In the genomic region with DNA sequence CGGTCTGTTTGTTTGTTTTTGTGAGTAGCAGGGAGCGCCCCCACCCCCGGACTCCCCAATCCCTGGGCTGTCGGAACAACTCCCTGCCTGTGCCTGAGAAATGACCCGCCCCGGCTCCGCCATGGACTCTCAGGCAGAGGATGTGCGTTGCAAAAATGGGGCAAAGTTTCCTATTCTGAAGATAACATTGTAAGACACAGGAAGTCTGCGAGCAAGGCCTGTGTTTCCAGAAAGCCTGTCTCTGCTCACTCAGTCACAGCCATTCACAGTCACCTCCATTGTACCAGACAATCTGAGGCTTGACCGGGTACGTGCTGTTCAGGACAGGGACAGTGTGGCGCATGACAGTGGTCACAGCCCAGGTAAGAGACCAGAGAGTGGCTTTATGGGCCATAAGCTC, we compare ENCODE assay signal across 8 mouse cellular contexts. TPM values are rescaled to one million over a fixed set of nuclear protein-coding genes. Genes with fewer than 3 reads are reported as not detected.
DNase-seq lines count a peak whose midpoint lies in the region; ATAC-seq and TF ChIP-seq lines count a peak whose summit lies in the region.

No protein-coding gene starts in this region.

- no peaks in the 10 kb centered on the region for H3K9me3 ChIP-seq in neural tube, embryonic 13.5 days
- no peaks in the 10 kb centered on the region for H3K9me3 ChIP-seq in limb, embryonic 15.5 days
- H3K9me3 ChIP-seq in midbrain, embryonic 14.5 days (ENCODE audit: control insufficient read depth, low read length) = no peaks in the 10 kb centered on the region

- no peak overlapping the region for H3K4me2 ChIP-seq in neural tube, embryonic 13.5 days
- H3K4me2 ChIP-seq in limb, embryonic 15.5 days = no peak overlapping the region
- no peak overlapping the region for H3K4me2 ChIP-seq in midbrain, embryonic 14.5 days (ENCODE audit: low read length)

- ATAC-seq in neural tube, embryonic 13.5 days (ENCODE audit: low read depth) = no peak
- no peak for ATAC-seq in limb, embryonic 15.5 days (ENCODE audit: insufficient number of reproducible peaks, low FRiP score, low TSS enrichment, low read depth)
- ATAC-seq in inflammation-experienced regulatory T-cells, adult 6 months = no peak
- ATAC-seq in midbrain, embryonic 14.5 days (ENCODE audit: low FRiP score, low TSS enrichment) = no peak

- no peaks in the 10 kb centered on the region for H3K27me3 ChIP-seq in neural tube, embryonic 13.5 days
- no peaks in the 10 kb centered on the region for H3K27me3 ChIP-seq in limb, embryonic 15.5 days
- no peaks in the 10 kb centered on the region for H3K27me3 ChIP-seq in thymus, adult 2 months (ENCODE audit: control insufficient read depth, insufficient read depth, low read length)
- no peaks in the 10 kb centered on the region for H3K27me3 ChIP-seq in midbrain, embryonic 14.5 days (ENCODE audit: control insufficient read depth, insufficient read depth, low read length)

- no peaks in the 10 kb centered on the region for H3K36me3 ChIP-seq in neural tube, embryonic 13.5 days
- no peaks in the 10 kb centered on the region for H3K36me3 ChIP-seq in limb, embryonic 15.5 days
- H3K36me3 ChIP-seq in thymus, adult 2 months (ENCODE audit: control insufficient read depth, insufficient read depth, low read length) = no peaks in the 10 kb centered on the region
- H3K36me3 ChIP-seq in midbrain, embryonic 14.5 days (ENCODE audit: control insufficient read depth, insufficient read depth, low read length) = no peaks in the 10 kb centered on the region

- no peak for DNase-seq in neural tube, embryonic 10.5 days (ENCODE audit: extremely low spot score, low spot score)
- peak; percentile 39 to 53 for DNase-seq in heart, postnatal 36 days
- DNase-seq in thymus, adult 2 months = no peak
- no peak for DNase-seq in cerebellum, postnatal 25 days
- DNase-seq in midbrain, embryonic 14.5 days = no peak

- no peak overlapping the region for H3K4me3 ChIP-seq in neural tube, embryonic 13.5 days
- no peak overlapping the region for H3K4me3 ChIP-seq in limb, embryonic 15.5 days
- H3K4me3 ChIP-seq in thymus, adult 2 months (ENCODE audit: control insufficient read depth, insufficient read depth, low read length) = no peak overlapping the region
- no peak overlapping the region for H3K4me3 ChIP-seq in midbrain, embryonic 14.5 days (replicated peaks; ENCODE audit: low read depth, low read length)

- no peak for TF ChIP-seq POLR2A in thymus, adult 2 months (IDR thresholded peaks at IDR 0.05; ENCODE audit: control insufficient read depth, extremely low read depth, insufficient read depth, low read length, poor library complexity)

- peaks cover 79% of the 10 kb centered on the region for H3K4me1 ChIP-seq in neural tube, embryonic 13.5 days (replicated peaks)
- peaks cover 93% of the 10 kb centered on the region for H3K4me1 ChIP-seq in limb, embryonic 15.5 days
- no peaks in the 10 kb centered on the region for H3K4me1 ChIP-seq in thymus, adult 2 months (replicated peaks; ENCODE audit: control insufficient read depth, insufficient read depth, low read length)
- H3K4me1 ChIP-seq in midbrain, embryonic 14.5 days (ENCODE audit: control insufficient read depth, insufficient read depth, low read length) = no peaks in the 10 kb centered on the region

- WGBS in neural tube, embryonic 13.5 days = 67% methylated on average over 12 of the region's 12 CpGs
- 72% methylated on average over 12 of the region's 12 CpGs for WGBS in limb, embryonic 15.5 days
- 90% methylated on average over 12 of the region's 12 CpGs for WGBS in thymus, adult 2 months
- 80% methylated on average over 12 of the region's 12 CpGs for WGBS in midbrain, embryonic 14.5 days

- intact Hi-C loops in heart, postnatal 36 days (cut with DNase I) = no loop called here

- H3K9ac ChIP-seq in neural tube, embryonic 13.5 days = no peak overlapping the region
- no peak overlapping the region for H3K9ac ChIP-seq in limb, embryonic 15.5 days
- no peak overlapping the region for H3K9ac ChIP-seq in midbrain, embryonic 14.5 days (replicated peaks; ENCODE audit: low read length)

- TF ChIP-seq CTCF in thymus, adult 2 months (IDR thresholded peaks at IDR 0.05; ENCODE audit: borderline replicate concordance, control insufficient read depth, extremely low read depth, insufficient read depth, low read length, poor library complexity) = no peak

- peak overlapping the region; percentile 28; the same call in 1 of the 2 replicates for H3K27ac ChIP-seq in neural tube, embryonic 13.5 days (replicated peaks)
- peak overlapping the region; percentile 55 for H3K27ac ChIP-seq in limb, embryonic 15.5 days
- H3K27ac ChIP-seq in thymus, adult 2 months (ENCODE audit: control insufficient read depth, insufficient read depth, low read length) = no peak overlapping the region
- H3K27ac ChIP-seq in midbrain, embryonic 14.5 days (replicated peaks; ENCODE audit: low read depth, low read length) = no peak overlapping the region

RNA-seq across cellular contexts. Expression of gene Smad6, which starts 51.5 kb away (rescaled TPM):
- polyA plus RNA-seq in neural tube, embryonic 13.5 days (2015; fragmentation: Nextera tagmentation; extraction: Ambion mirVana) = 3.8 and 4.1 TPM in 2 replicates
- total RNA-seq in heart, postnatal 36 days (2021) = 10 to 100 TPM; 11.4 to 16.3 TPM
- 7.1 and 9.4 TPM in 2 replicates for polyA plus RNA-seq in limb, embryonic 15.5 days (2015; fragmentation: Nextera tagmentation; extraction: Ambion mirVana)
- not detected for polyA plus RNA-seq in inflammation-experienced regulatory T-cells, adult 6 months (2017; shearing (Covaris generic))
- polyA plus RNA-seq in thymus, adult 2 months (2012; rRNA removed) = 6.5 and 8.0 TPM in 2 replicates
- polyA plus RNA-seq in midbrain, embryonic 14.5 days (2014; fragmentation: Nextera tagmentation; extraction: Ambion mirVana) = 0.67 and 2.0 TPM in 2 replicates

Comparison
In these comparisons a context has a peak if more than half of its experiments do, and no peak if none do; other contexts are left out.
1. H3K27ac ChIP-seq: peak in neural tube, embryonic 13.5 days (single experiment) and limb, embryonic 15.5 days (single experiment); none in thymus, adult 2 months (single experiment) and midbrain, embryonic 14.5 days (single experiment).
2. DNase-seq: peak in heart, postnatal 36 days (2 of 2); none in neural tube, embryonic 10.5 days (single experiment), thymus, adult 2 months (single experiment), cerebellum, postnatal 25 days (0 of 2) and midbrain, embryonic 14.5 days (single experiment).